Mouse (Mus musculus): Measurements from ENCODE around the gene Baz2a. TPM values are rescaled to one million over a fixed set of nuclear protein-coding genes. Genes with fewer than 3 reads are reported as not detected.

Gene Baz2a
- total and polyA plus RNA-seq, 3 experiments: 16.6 to 116 (median 34.7) TPM

GRCm38 (mm10) chr10:128128143-128128542 is 36.8 kb downstream of the Baz2a start:
- H3K9me3 ChIP-seq (replicated peaks): no peaks in the 10 kb centered on the region
- H3K27me3 ChIP-seq (ENCODE audit: insufficient read depth, low read length): no peaks in the 10 kb centered on the region
- H3K36me3 ChIP-seq (replicated peaks): peaks cover 90% of the 10 kb centered on the region
- H3K4me3 ChIP-seq (ENCODE audit: low read depth, low read length): no peak overlapping the region
- DNase-seq (ENCODE audit: low spot score): no peak
- no peaks in the 10 kb centered on the region; the same call in 1 of the 2 replicates for H3K4me1 ChIP-seq (ENCODE audit: insufficient read depth, low read depth, low read length)
- ATAC-seq (ENCODE audit: extremely low read depth, insufficient number of reproducible peaks, low FRiP score, poor library complexity, severe bottlenecking): no peak
- TF ChIP-seq GATA1 (IDR thresholded peaks at IDR 0.05; ENCODE audit: borderline replicate concordance, low read length): no peak
- no peak for TF ChIP-seq TAL1 (conservative IDR thresholded peaks at IDR 0.05; ENCODE audit: low read depth, low read length)
- TF ChIP-seq POLR2AphosphoS5 (IDR thresholded peaks at IDR 0.05; ENCODE audit: insufficient replicate concordance, low read depth, low read length): no peak
- TF ChIP-seq CTCF (IDR thresholded peaks at IDR 0.05; ENCODE audit: low read depth, low read length): no peak

GRCm38 (mm10) chr10:128131297-128131696 is 39.9 kb downstream of the Baz2a start:
- Histone ChIP-seq H3K4me3 (ENCODE audit: low read depth, low read length) (no peak overlapping the region), H3K9me3 (replicated peaks) (no peaks in the 10 kb centered on the region), H3K36me3 (replicated peaks) (peaks cover 81% of the 10 kb centered on the region), H3K27me3 (ENCODE audit: insufficient read depth, low read length) (no peaks in the 10 kb centered on the region), H3K4me1 (ENCODE audit: insufficient read depth, low read depth, low read length) (no peaks in the 10 kb centered on the region; the same call in 1 of the 2 replicates)
- TF ChIP-seq POLR2AphosphoS5 (IDR thresholded peaks at IDR 0.05; ENCODE audit: insufficient replicate concordance, low read depth, low read length): no peak
- TF ChIP-seq GATA1 (IDR thresholded peaks at IDR 0.05; ENCODE audit: borderline replicate concordance, low read length): no peak
- no peak for TF ChIP-seq CTCF (IDR thresholded peaks at IDR 0.05; ENCODE audit: low read depth, low read length)
- TF ChIP-seq TAL1 (conservative IDR thresholded peaks at IDR 0.05; ENCODE audit: low read depth, low read length): no peak
- TF ChIP-seq GATA2 (IDR thresholded peaks at IDR 0.05; ENCODE audit: borderline replicate concordance, low read depth, low read length): no peak
- ATAC-seq (ENCODE audit: extremely low read depth, insufficient number of reproducible peaks, low FRiP score, poor library complexity, severe bottlenecking) (no peak), DNase-seq (ENCODE audit: low spot score) (no peak)

- DNase-seq (ENCODE audit: low spot score): no peak
- Histone ChIP-seq H3K36me3 (replicated peaks) (peaks cover 76% of the 10 kb centered on the region), H3K4me1 (ENCODE audit: insufficient read depth, low read depth, low read length) (no peaks in the 10 kb centered on the region; the same call in 1 of the 2 replicates), H3K4me3 (ENCODE audit: low read depth, low read length) (no peak overlapping the region), H3K9me3 (replicated peaks) (no peaks in the 10 kb centered on the region), H3K27me3 (ENCODE audit: insufficient read depth, low read length) (no peaks in the 10 kb centered on the region)
- no peak for ATAC-seq (ENCODE audit: extremely low read depth, insufficient number of reproducible peaks, low FRiP score, poor library complexity, severe bottlenecking)
- no peak for TF ChIP-seq GATA2 (IDR thresholded peaks at IDR 0.05; ENCODE audit: borderline replicate concordance, low read depth, low read length)
- no peak for TF ChIP-seq GATA1 (IDR thresholded peaks at IDR 0.05; ENCODE audit: borderline replicate concordance, low read length)
- TF ChIP-seq POLR2AphosphoS5 (IDR thresholded peaks at IDR 0.05; ENCODE audit: insufficient replicate concordance, low read depth, low read length): no peak
- no peak for TF ChIP-seq TAL1 (conservative IDR thresholded peaks at IDR 0.05; ENCODE audit: low read depth, low read length)
These were observed 40.4 kb downstream of the Baz2a start for GRCm38 (mm10) chr10:128131812-128132211.

- ATAC-seq (ENCODE audit: extremely low read depth, insufficient number of reproducible peaks, low FRiP score, poor library complexity, severe bottlenecking) (no peak), DNase-seq (ENCODE audit: low spot score) (no peak)
- Histone ChIP-seq H3K27me3 (ENCODE audit: insufficient read depth, low read length) (no peaks in the 10 kb centered on the region), H3K36me3 (replicated peaks) (peaks cover 68% of the 10 kb centered on the region), H3K9me3 (replicated peaks) (no peaks in the 10 kb centered on the region), H3K4me1 (ENCODE audit: insufficient read depth, low read depth, low read length) (no peaks in the 10 kb centered on the region), H3K4me3 (ENCODE audit: low read depth, low read length) (no peak overlapping the region)
- no peak for TF ChIP-seq GATA2 (IDR thresholded peaks at IDR 0.05; ENCODE audit: borderline replicate concordance, low read depth, low read length)
- no peak for TF ChIP-seq POLR2AphosphoS5 (IDR thresholded peaks at IDR 0.05; ENCODE audit: insufficient replicate concordance, low read depth, low read length)
- TF ChIP-seq GATA1 (IDR thresholded peaks at IDR 0.05; ENCODE audit: borderline replicate concordance, low read length): no peak
- TF ChIP-seq CTCF (IDR thresholded peaks at IDR 0.05; ENCODE audit: low read depth, low read length): no peak
- TF ChIP-seq TAL1 (conservative IDR thresholded peaks at IDR 0.05; ENCODE audit: low read depth, low read length): no peak
These were observed 42.4 kb downstream of the Baz2a start for GRCm38 (mm10) chr10:128133650-128134332.

GRCm38 (mm10) chr10:128135374-128135773 is 44.0 kb downstream of the Baz2a start:
- no peaks in the 10 kb centered on the region for H3K4me1 ChIP-seq (ENCODE audit: insufficient read depth, low read depth, low read length)
- no peaks in the 10 kb centered on the region for H3K27me3 ChIP-seq (ENCODE audit: insufficient read depth, low read length)
- no peak for DNase-seq (ENCODE audit: low spot score)
- no peak overlapping the region for H3K4me3 ChIP-seq (ENCODE audit: low read depth, low read length)
- ATAC-seq (ENCODE audit: extremely low read depth, insufficient number of reproducible peaks, low FRiP score, poor library complexity, severe bottlenecking): no peak
- no peaks in the 10 kb centered on the region for H3K9me3 ChIP-seq (replicated peaks)
- TF ChIP-seq GATA1 (IDR thresholded peaks at IDR 0.05; ENCODE audit: borderline replicate concordance, low read length): no peak
- no peak for TF ChIP-seq POLR2AphosphoS5 (IDR thresholded peaks at IDR 0.05; ENCODE audit: insufficient replicate concordance, low read depth, low read length)
- no peak for TF ChIP-seq GATA2 (IDR thresholded peaks at IDR 0.05; ENCODE audit: borderline replicate concordance, low read depth, low read length)
- TF ChIP-seq TAL1 (conservative IDR thresholded peaks at IDR 0.05; ENCODE audit: low read depth, low read length): no peak
- no peak for TF ChIP-seq CTCF (IDR thresholded peaks at IDR 0.05; ENCODE audit: low read depth, low read length)
- H3K36me3 ChIP-seq (replicated peaks): peaks cover 63% of the 10 kb centered on the region

- DNase-seq (ENCODE audit: low spot score): peak; percentile 30
- TF ChIP-seq GATA2 (IDR thresholded peaks at IDR 0.05; ENCODE audit: borderline replicate concordance, low read depth, low read length): no peak
- no peak for TF ChIP-seq POLR2AphosphoS5 (IDR thresholded peaks at IDR 0.05; ENCODE audit: insufficient replicate concordance, low read depth, low read length)
- TF ChIP-seq CTCF (IDR thresholded peaks at IDR 0.05; ENCODE audit: low read depth, low read length): peak; percentile 76
- TF ChIP-seq TAL1 (conservative IDR thresholded peaks at IDR 0.05; ENCODE audit: low read depth, low read length): no peak
- Histone ChIP-seq H3K27me3 (ENCODE audit: insufficient read depth, low read length) (no peaks in the 10 kb centered on the region), H3K4me1 (ENCODE audit: insufficient read depth, low read depth, low read length) (peaks cover 4% of the 10 kb centered on the region; the same call in 1 of the 2 replicates), H3K4me3 (ENCODE audit: low read depth, low read length) (no peak overlapping the region), H3K36me3 (replicated peaks) (peaks cover 47% of the 10 kb centered on the region), H3K9me3 (replicated peaks) (no peaks in the 10 kb centered on the region)
- ATAC-seq (ENCODE audit: extremely low read depth, insufficient number of reproducible peaks, low FRiP score, poor library complexity, severe bottlenecking): no peak
These were observed 49.0 kb downstream of the Baz2a start for GRCm38 (mm10) chr10:128140236-128140952.

All from G1E (cell line).